Mouse (Mus musculus) liver, embryonic 15.5 days (tissue): Measurements from ENCODE around the gene Pih1d2. TPM values are rescaled to one million over a fixed set of nuclear protein-coding genes. Genes with fewer than 3 reads are reported as not detected.
"Not testable (repeated sequence)": the region's sequence is repeated elsewhere in the genome, so short reads cannot be mapped to it uniquely, and the experiment has no call there.

Source experiments
- ATAC-seq: fragments of 200-750 bp; cut with Nextera tagmentation; 2 replicates; pipeline ENCODE4 v1.8.0; 2017; ENCODE audit warnings: moderate number of reproducible peaks, mild to moderate bottlenecking, moderate library complexity; ENCODE audit not compliant: insufficient read depth
- H3K27ac ChIP-seq: fragments of 300-500 bp; sonication (generic); replicated peaks from 2 replicates; pipeline ENCODE4 v1.5.1; 2015; ENCODE audit warnings: mild to moderate bottlenecking, inconsistent platforms
- H3K27me3 ChIP-seq: fragments of 300-500 bp; sonication (generic); 2 replicates; pipeline ENCODE4 v1.6.1; 2015; ENCODE audit warnings: mild to moderate bottlenecking, inconsistent platforms
- H3K36me3 ChIP-seq: fragments of 300-500 bp; sonication (generic); replicated peaks from 2 replicates; pipeline ENCODE4 v1.6.1; 2015; ENCODE audit warnings: moderate library complexity, mild to moderate bottlenecking, inconsistent platforms
- H3K4me1 ChIP-seq: fragments of 300-500 bp; sonication (generic); replicated peaks from 2 replicates; pipeline ENCODE4 v1.6.1; 2015; ENCODE audit warnings: inconsistent platforms
- H3K4me2 ChIP-seq: fragments of 300-500 bp; sonication (generic); 2 replicates; pipeline ENCODE4 v1.6.1; 2015; ENCODE audit warnings: moderate library complexity, mild to moderate bottlenecking, inconsistent platforms
- H3K4me3 ChIP-seq: fragments of 300-500 bp; sonication (generic); replicated peaks from 2 replicates; pipeline ENCODE4 v1.5.1; 2015; ENCODE audit warnings: mild to moderate bottlenecking, inconsistent platforms
- H3K9ac ChIP-seq: fragments of 300-500 bp; sonication (generic); 2 replicates; pipeline ENCODE4 v1.6.1; 2015; ENCODE audit warnings: moderate library complexity, mild to moderate bottlenecking, inconsistent platforms
- H3K9me3 ChIP-seq: fragments of 300-500 bp; sonication (generic); replicated peaks from 2 replicates; pipeline ENCODE4 v1.6.1; 2016; ENCODE audit warnings: inconsistent platforms
- WGBS: fragments of 180-500 bp; shearing (Covaris S2); methylation state at CpG from one replicate; pipeline ENCODE4 v1.1.7; 2015; ENCODE audit warnings: mixed read lengths; ENCODE audit not compliant: insufficient replicate concordance; 5-methylcytosine and 5-hydroxymethylcytosine counted together
- polyA plus RNA-seq: library from polyadenylated mRNA; unstranded; fragments of >200 nt; fragmentation: Nextera tagmentation; extraction: Ambion mirVana; gene quantifications from 2 replicates; pipeline ENCODE4 v1.2.1, GENCODE M21; 2015

The Pih1d2 gene
- polyA plus RNA-seq, 1 experiment from 2014 or later: 1.0 TPM

- H3K4me2 ChIP-seq, H3K27ac ChIP-seq, H3K4me1 ChIP-seq, H3K9ac ChIP-seq, H3K4me3 ChIP-seq, H3K9me3 ChIP-seq, H3K27me3 ChIP-seq, ATAC-seq: not testable (repeated sequence)
- peaks cover 17% of the 10 kb centered on the region for H3K36me3 ChIP-seq
- WGBS: 83% methylated on average over 6 of the region's 8 CpGs
Measured at GRCm38 (mm10) chr9:50630903-50631302, 13.8 kb downstream of the Pih1d2 start.

GRCm38 (mm10) chr9:50632016-50632688 lies 15.0 kb downstream of the Pih1d2 start:
- no peaks in the 10 kb centered on the region for H3K4me1 ChIP-seq
- no peak for ATAC-seq

GRCm38 (mm10) chr9:50633059-50633458 lies 15.9 kb downstream of the Pih1d2 start:
- no peaks in the 10 kb centered on the region for H3K4me1 ChIP-seq
- no peaks in the 10 kb centered on the region for H3K27me3 ChIP-seq
- no peak overlapping the region for H3K4me2 ChIP-seq
- H3K4me3 ChIP-seq: no peak overlapping the region
- no peak overlapping the region for H3K9ac ChIP-seq
- no peaks in the 10 kb centered on the region for H3K9me3 ChIP-seq
- no peak for ATAC-seq
- H3K27ac ChIP-seq: no peak overlapping the region
- peaks cover 33% of the 10 kb centered on the region for H3K36me3 ChIP-seq
- WGBS: 39% methylated on average over 2 of the region's 2 CpGs

More at GRCm38 (mm10) chr9:50632016-50632688, 15.0 kb downstream of the Pih1d2 start:
- Histone ChIP-seq H3K9me3 (no peaks in the 10 kb centered on the region), H3K27me3 (no peaks in the 10 kb centered on the region), H3K9ac (no peak overlapping the region), H3K27ac (no peak overlapping the region), H3K36me3 (peaks cover 27% of the 10 kb centered on the region), H3K4me3 (no peak overlapping the region), H3K4me2 (no peak overlapping the region)
- WGBS: 73% methylated on average over 6 of the region's 6 CpGs

- no peak for ATAC-seq
- Histone ChIP-seq H3K36me3 (peaks cover 41% of the 10 kb centered on the region), H3K4me2 (no peak overlapping the region), H3K9ac (no peak overlapping the region), H3K27me3 (no peaks in the 10 kb centered on the region), H3K27ac (no peak overlapping the region), H3K4me1 (no peaks in the 10 kb centered on the region), H3K4me3 (no peak overlapping the region), H3K9me3 (no peaks in the 10 kb centered on the region)
- 83% methylated on average over 11 of the region's 11 CpGs for WGBS
Measured at GRCm38 (mm10) chr9:50634270-50634669, 17.1 kb downstream of the Pih1d2 start.

GRCm38 (mm10) chr9:50646826-50647370 lies 29.8 kb downstream of the Pih1d2 start:
- H3K9me3 ChIP-seq: no peaks in the 10 kb centered on the region
- no peak for ATAC-seq
- no peak overlapping the region for H3K9ac ChIP-seq
- H3K4me1 ChIP-seq: peaks cover 9% of the 10 kb centered on the region
- no peak overlapping the region for H3K27ac ChIP-seq
- H3K4me3 ChIP-seq: no peak overlapping the region
- no peak overlapping the region for H3K4me2 ChIP-seq
- no peaks in the 10 kb centered on the region for H3K27me3 ChIP-seq
- H3K36me3 ChIP-seq: peaks cover 88% of the 10 kb centered on the region
- 85% methylated on average over 10 of the region's 10 CpGs for WGBS

GRCm38 (mm10) chr9:50650503-50650902 lies 33.4 kb downstream of the Pih1d2 start:
- peaks cover 79% of the 10 kb centered on the region for H3K36me3 ChIP-seq
- H3K9ac ChIP-seq: no peak overlapping the region
- H3K27me3 ChIP-seq: no peaks in the 10 kb centered on the region
- peak overlapping the region; percentile 39 for H3K4me2 ChIP-seq
- no peaks in the 10 kb centered on the region for H3K9me3 ChIP-seq
- H3K27ac ChIP-seq: peak overlapping the region; percentile 14; the same call in 1 of the 2 replicates
- 58% methylated on average over 10 of the region's 10 CpGs for WGBS
- ATAC-seq: peak; percentile 85
- no peak overlapping the region for H3K4me3 ChIP-seq
- peaks cover 9% of the 10 kb centered on the region for H3K4me1 ChIP-seq

- Histone ChIP-seq H3K4me1 (peaks cover 28% of the 10 kb centered on the region), H3K4me2 (peak overlapping the region; percentile 94), H3K27me3 (no peaks in the 10 kb centered on the region), H3K9me3 (no peaks in the 10 kb centered on the region), H3K9ac (peak overlapping the region; percentile 80), H3K4me3 (peak overlapping the region; percentile 89), H3K36me3 (peaks cover 24% of the 10 kb centered on the region; the same call in 1 of the 2 replicates), H3K27ac (peak overlapping the region; percentile 76; the same call in 1 of the 2 replicates)
- ATAC-seq: no peak
- WGBS: 11% methylated on average over 5 of the region's 5 CpGs
Measured at GRCm38 (mm10) chr9:50658391-50658790, 41.3 kb downstream of the Pih1d2 start.

GRCm38 (mm10) chr9:50658941-50659388 lies 41.8 kb downstream of the Pih1d2 start:
- H3K27ac ChIP-seq: peak overlapping the region; percentile 76
- peak overlapping the region; percentile 80 for H3K9ac ChIP-seq
- H3K36me3 ChIP-seq: peaks cover 18% of the 10 kb centered on the region; the same call in 1 of the 2 replicates
- no peaks in the 10 kb centered on the region for H3K9me3 ChIP-seq
- ATAC-seq: no peak; the same call in none of the 2 replicates
- peak overlapping the region; percentile 94 for H3K4me2 ChIP-seq
- WGBS: 0% methylated on average over 28 of the region's 28 CpGs
- no peaks in the 10 kb centered on the region for H3K27me3 ChIP-seq
- H3K4me1 ChIP-seq: peaks cover 28% of the 10 kb centered on the region
- H3K4me3 ChIP-seq: peak overlapping the region; percentile 89

GRCm38 (mm10) chr9:50659392-50660217 lies 42.5 kb downstream of the Pih1d2 start, which contains the start of gene Dlat:
Gene Dlat (minus strand): TSS chr9:50659780.
- Histone ChIP-seq H3K9ac (peak within 1 kb of the TSS; percentile 80), H3K36me3 (peaks cover 15% of the 10 kb centered on the region; the same call in 1 of the 2 replicates), H3K4me2 (peak within 1 kb of the TSS; percentile 94), H3K9me3 (no peaks in the 10 kb centered on the region), H3K27me3 (no peaks in the 10 kb centered on the region), H3K27ac (peak within 1 kb of the TSS; percentile 76), H3K4me1 (peaks cover 28% of the 10 kb centered on the region), H3K4me3 (peak within 1 kb of the TSS; percentile 89)
- peak; percentile 91 for ATAC-seq
- WGBS: under 1% methylated on average over 63 of the region's 63 CpGs

- Histone ChIP-seq H3K4me1 (peaks cover 28% of the 10 kb centered on the region), H3K4me3 (peak overlapping the region; percentile 89), H3K9me3 (no peaks in the 10 kb centered on the region), H3K9ac (peak overlapping the region; percentile 80; the same call in 1 of the 2 replicates), H3K36me3 (peaks cover 15% of the 10 kb centered on the region; the same call in 1 of the 2 replicates), H3K27ac (no peak overlapping the region), H3K4me2 (peak overlapping the region; percentile 94), H3K27me3 (no peaks in the 10 kb centered on the region)
- WGBS: 24% methylated on average over 12 of the region's 12 CpGs
- ATAC-seq: no peak
Measured at GRCm38 (mm10) chr9:50660431-50660830, 43.3 kb downstream of the Pih1d2 start.

- no peak overlapping the region for H3K4me3 ChIP-seq
- H3K27ac ChIP-seq: no peak overlapping the region
- H3K27me3 ChIP-seq: no peaks in the 10 kb centered on the region
- H3K9ac ChIP-seq: no peak overlapping the region
- H3K4me1 ChIP-seq: peaks cover 16% of the 10 kb centered on the region
- no peak overlapping the region for H3K4me2 ChIP-seq
- ATAC-seq: no peak
- 61% methylated on average over 5 of the region's 5 CpGs for WGBS
- no peaks in the 10 kb centered on the region for H3K9me3 ChIP-seq
- H3K36me3 ChIP-seq: no peaks in the 10 kb centered on the region
Measured at GRCm38 (mm10) chr9:50664826-50665225, 47.7 kb downstream of the Pih1d2 start.
